Mouse (Mus musculus): ENCODE results near the gene Maml2. TPM values are rescaled to one million over a fixed set of nuclear protein-coding genes. Genes with fewer than 3 reads are reported as not detected.

Maml2 gene
- polyA plus RNA-seq, 1 experiment: 12.3 TPM

- no peak for DNase-seq
- TF ChIP-seq POLR2A (IDR thresholded peaks at IDR 0.05; ENCODE audit: borderline replicate concordance, insufficient read depth, low read length) (no peak), CTCF (IDR thresholded peaks at IDR 0.05; ENCODE audit: borderline replicate concordance, insufficient read depth, low read depth, low read length) (no peak)
- no peaks in the 10 kb centered on the region for H3K27me3 ChIP-seq (ENCODE audit: control insufficient read depth, insufficient read depth, low read length)
- 76% methylated on average over 9 of the region's 9 CpGs for WGBS
- H3K4me3 ChIP-seq (replicated peaks; ENCODE audit: insufficient read depth, low read depth, low read length): no peak overlapping the region
- peaks cover 39% of the 10 kb centered on the region for H3K4me1 ChIP-seq (ENCODE audit: control insufficient read depth, insufficient read depth, low read length)
- 0 out of 2 replicates have a peak overlapping the region, but pooled peaks have one; percentile 20 for H3K27ac ChIP-seq (ENCODE audit: insufficient read depth, low read length)
Measured at GRCm38 (mm10) chr9:13560651-13561050, 262.9 kb downstream of the Maml2 start.

- Histone ChIP-seq H3K27ac (ENCODE audit: insufficient read depth, low read length) (no peak overlapping the region), H3K27me3 (ENCODE audit: control insufficient read depth, insufficient read depth, low read length) (no peaks in the 10 kb centered on the region), H3K4me3 (replicated peaks; ENCODE audit: insufficient read depth, low read depth, low read length) (no peak overlapping the region), H3K4me1 (ENCODE audit: control insufficient read depth, insufficient read depth, low read length) (peaks cover 42% of the 10 kb centered on the region)
- 10% methylated on average over 1 of the region's 1 CpGs for WGBS
- peak; percentile 25 to 56 for DNase-seq
- no peak for TF ChIP-seq CTCF (IDR thresholded peaks at IDR 0.05; ENCODE audit: borderline replicate concordance, insufficient read depth, low read depth, low read length)
- TF ChIP-seq POLR2A (IDR thresholded peaks at IDR 0.05; ENCODE audit: borderline replicate concordance, insufficient read depth, low read length): no peak
Measured at GRCm38 (mm10) chr9:13561335-13561734, 263.6 kb downstream of the Maml2 start.

GRCm38 (mm10) chr9:13563475-13564414, 266.0 kb downstream of the Maml2 start:
- peak overlapping the region; percentile 94 for H3K27ac ChIP-seq (ENCODE audit: insufficient read depth, low read length)
- WGBS: 10% methylated on average over 10 of the region's 10 CpGs

GRCm38 (mm10) chr9:13565343-13566019, 267.7 kb downstream of the Maml2 start:
- H3K4me1 ChIP-seq (ENCODE audit: control insufficient read depth, insufficient read depth, low read length): peaks cover 51% of the 10 kb centered on the region
- H3K27me3 ChIP-seq (ENCODE audit: control insufficient read depth, insufficient read depth, low read length): no peaks in the 10 kb centered on the region
- no peak for TF ChIP-seq CTCF (IDR thresholded peaks at IDR 0.05; ENCODE audit: borderline replicate concordance, insufficient read depth, low read depth, low read length)
- no peak for TF ChIP-seq POLR2A (IDR thresholded peaks at IDR 0.05; ENCODE audit: borderline replicate concordance, insufficient read depth, low read length)
- WGBS: 50% methylated on average over 11 of the region's 11 CpGs
- no peak overlapping the region for H3K4me3 ChIP-seq (replicated peaks; ENCODE audit: insufficient read depth, low read depth, low read length)
- DNase-seq: peak; percentile 27 to 29
- peak overlapping the region; percentile 5 for H3K27ac ChIP-seq (ENCODE audit: insufficient read depth, low read length)

More at GRCm38 (mm10) chr9:13563475-13564414, 266.0 kb downstream of the Maml2 start:
- TF ChIP-seq CTCF (IDR thresholded peaks at IDR 0.05; ENCODE audit: borderline replicate concordance, insufficient read depth, low read depth, low read length) (no peak), POLR2A (IDR thresholded peaks at IDR 0.05; ENCODE audit: borderline replicate concordance, insufficient read depth, low read length) (peak; percentile 55; the same call in 1 of the 2 replicates)
- DNase-seq: peak; percentile 90 to 94
- Histone ChIP-seq H3K4me3 (replicated peaks; ENCODE audit: insufficient read depth, low read depth, low read length) (peak overlapping the region; percentile 4), H3K27me3 (ENCODE audit: control insufficient read depth, insufficient read depth, low read length) (no peaks in the 10 kb centered on the region), H3K4me1 (ENCODE audit: control insufficient read depth, insufficient read depth, low read length) (peaks cover 46% of the 10 kb centered on the region)

- 25% methylated on average over 5 of the region's 5 CpGs for WGBS
Measured at GRCm38 (mm10) chr9:13566154-13566885, 268.6 kb downstream of the Maml2 start.

GRCm38 (mm10) chr9:13569023-13569422, 271.3 kb downstream of the Maml2 start:
- Histone ChIP-seq H3K27ac (ENCODE audit: insufficient read depth, low read length) (no peak overlapping the region), H3K27me3 (ENCODE audit: control insufficient read depth, insufficient read depth, low read length) (no peaks in the 10 kb centered on the region), H3K4me1 (ENCODE audit: control insufficient read depth, insufficient read depth, low read length) (peaks cover 34% of the 10 kb centered on the region), H3K4me3 (replicated peaks; ENCODE audit: insufficient read depth, low read depth, low read length) (no peak overlapping the region)
- no peak for DNase-seq
- TF ChIP-seq CTCF (IDR thresholded peaks at IDR 0.05; ENCODE audit: borderline replicate concordance, insufficient read depth, low read depth, low read length): no peak
- WGBS: 57% methylated on average over 4 of the region's 4 CpGs

More at GRCm38 (mm10) chr9:13566154-13566885, 268.6 kb downstream of the Maml2 start:
- Histone ChIP-seq H3K4me3 (replicated peaks; ENCODE audit: insufficient read depth, low read depth, low read length) (no peak overlapping the region), H3K4me1 (ENCODE audit: control insufficient read depth, insufficient read depth, low read length) (peaks cover 51% of the 10 kb centered on the region), H3K27ac (ENCODE audit: insufficient read depth, low read length) (peak overlapping the region; percentile 22; the same call in 1 of the 2 replicates), H3K27me3 (ENCODE audit: control insufficient read depth, insufficient read depth, low read length) (no peaks in the 10 kb centered on the region)
- peak; percentile 65 to 75 for DNase-seq
- TF ChIP-seq CTCF (IDR thresholded peaks at IDR 0.05; ENCODE audit: borderline replicate concordance, insufficient read depth, low read depth, low read length) (no peak), POLR2A (IDR thresholded peaks at IDR 0.05; ENCODE audit: borderline replicate concordance, insufficient read depth, low read length) (no peak)

GRCm38 (mm10) chr9:13572847-13573246, 275.1 kb downstream of the Maml2 start:
- DNase-seq: no peak
- WGBS: 98% methylated on average over 3 of the region's 3 CpGs
- H3K4me1 ChIP-seq (ENCODE audit: control insufficient read depth, insufficient read depth, low read length): peaks cover 18% of the 10 kb centered on the region
- no peak for TF ChIP-seq CTCF (IDR thresholded peaks at IDR 0.05; ENCODE audit: borderline replicate concordance, insufficient read depth, low read depth, low read length)
- no peak overlapping the region for H3K27ac ChIP-seq (ENCODE audit: insufficient read depth, low read length)
- no peaks in the 10 kb centered on the region for H3K27me3 ChIP-seq (ENCODE audit: control insufficient read depth, insufficient read depth, low read length)
- H3K4me3 ChIP-seq (replicated peaks; ENCODE audit: insufficient read depth, low read depth, low read length): no peak overlapping the region
